Mouse (Mus musculus): ENCODE measurements at regions not wholly inside any gene's neighbourhood (a gene's known extent, or its start where the extent isn't known, plus 50 kb on each side); places are given as distances from the start of the nearest gene placed in this dataset.

- no peak for DNase-seq (ENCODE audit: extremely low spot score, low spot score)
Measured at GRCm38 (mm10) chr16:71944846-71945245, 363.3 kb upstream of the Robo1 start.

- no peak for DNase-seq (ENCODE audit: extremely low spot score, low spot score)
Measured at GRCm38 (mm10) chr16:71952879-71953406, 355.2 kb upstream of the Robo1 start.

- DNase-seq (ENCODE audit: extremely low spot score, low spot score) = no peak
Measured at GRCm38 (mm10) chr16:71963579-71963978, 344.5 kb upstream of the Robo1 start.

- DNase-seq (ENCODE audit: extremely low spot score, low spot score) = no peak
Measured at GRCm38 (mm10) chr16:71973811-71974210, 334.3 kb upstream of the Robo1 start.

GRCm38 (mm10) chr16:71997634-71998278 lies 310.4 kb upstream of the Robo1 start:
- no peak for DNase-seq (ENCODE audit: extremely low spot score, low spot score)

- peak; percentile 67 for DNase-seq (ENCODE audit: extremely low spot score, low spot score)
Measured at GRCm38 (mm10) chr16:72027404-72028215, 280.5 kb upstream of the Robo1 start.

GRCm38 (mm10) chr16:72028216-72028610 lies 279.9 kb upstream of the Robo1 start:
- no peak for DNase-seq (ENCODE audit: extremely low spot score, low spot score)

- DNase-seq (ENCODE audit: extremely low spot score, low spot score) = peak; percentile 75
Measured at GRCm38 (mm10) chr16:72028798-72029197, 279.3 kb upstream of the Robo1 start.

- no peak for DNase-seq (ENCODE audit: extremely low spot score, low spot score)
Measured at GRCm38 (mm10) chr16:72029273-72029672, 278.8 kb upstream of the Robo1 start.

- DNase-seq (ENCODE audit: extremely low spot score, low spot score) = no peak
Measured at GRCm38 (mm10) chr16:72068254-72068653, 239.9 kb upstream of the Robo1 start.

- DNase-seq (ENCODE audit: extremely low spot score, low spot score) = no peak
Measured at GRCm38 (mm10) chr16:72069581-72069980, 238.5 kb upstream of the Robo1 start.

GRCm38 (mm10) chr16:72071756-72072471 lies 236.2 kb upstream of the Robo1 start:
- no peak for DNase-seq (ENCODE audit: extremely low spot score, low spot score)

GRCm38 (mm10) chr16:72085181-72085580 lies 222.9 kb upstream of the Robo1 start:
- DNase-seq (ENCODE audit: extremely low spot score, low spot score) = no peak

GRCm38 (mm10) chr16:72088053-72088452 lies 220.1 kb upstream of the Robo1 start:
- no peak for DNase-seq (ENCODE audit: extremely low spot score, low spot score)

- DNase-seq (ENCODE audit: extremely low spot score, low spot score) = no peak
Measured at GRCm38 (mm10) chr16:72088916-72089315, 219.2 kb upstream of the Robo1 start.

All from neural tube, embryonic 10.5 days (tissue).